Mouse (Mus musculus) MEL-GATA-1-ER (cell line): ENCODE results near the gene Nfib.

Experiments used
- DNase-seq: peaks from one replicate; pipeline ENCODE4 v3.0.0-alpha.2; 2012; ENCODE audit warnings: low read depth; ENCODE audit errors: extremely low read depth

The Nfib gene

DNA sequence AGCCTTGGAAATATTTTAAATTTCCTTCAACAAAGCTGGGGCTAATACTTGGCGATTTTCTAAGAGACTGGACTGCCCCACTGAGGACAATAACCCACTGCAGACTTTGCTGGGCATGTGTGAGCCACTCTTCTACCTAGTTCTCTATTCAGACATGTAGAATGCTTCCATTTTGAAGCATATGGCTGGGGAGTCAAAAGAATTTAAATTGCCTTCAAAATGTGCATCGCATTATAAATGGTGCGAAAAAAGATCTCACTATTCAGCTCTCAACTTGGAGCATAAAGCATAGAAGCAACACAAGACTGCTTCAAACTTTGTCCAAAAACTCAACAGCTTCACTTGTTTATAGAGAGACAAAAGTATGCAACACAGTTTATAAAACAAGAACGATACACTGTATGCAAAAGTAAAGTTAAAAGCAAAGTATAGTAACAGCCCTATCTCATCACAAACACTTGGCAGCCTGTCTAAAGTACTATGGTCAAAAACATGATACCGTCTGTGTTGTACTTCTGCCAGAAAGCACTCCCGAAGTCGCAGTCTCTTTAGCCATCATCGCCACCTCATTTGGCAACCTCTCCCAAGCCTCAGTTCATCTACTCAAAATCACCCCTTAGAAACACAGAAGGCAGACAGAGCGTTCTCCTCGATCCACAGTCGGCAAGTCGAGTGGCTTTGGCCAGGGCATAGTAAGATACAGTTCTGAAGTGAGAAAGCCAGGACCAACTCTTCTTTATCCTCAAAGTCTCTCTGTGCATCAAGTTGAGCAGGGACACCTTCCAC is 267.8 kb downstream of the Nfib start:
- DNase-seq = no peak

DNA sequence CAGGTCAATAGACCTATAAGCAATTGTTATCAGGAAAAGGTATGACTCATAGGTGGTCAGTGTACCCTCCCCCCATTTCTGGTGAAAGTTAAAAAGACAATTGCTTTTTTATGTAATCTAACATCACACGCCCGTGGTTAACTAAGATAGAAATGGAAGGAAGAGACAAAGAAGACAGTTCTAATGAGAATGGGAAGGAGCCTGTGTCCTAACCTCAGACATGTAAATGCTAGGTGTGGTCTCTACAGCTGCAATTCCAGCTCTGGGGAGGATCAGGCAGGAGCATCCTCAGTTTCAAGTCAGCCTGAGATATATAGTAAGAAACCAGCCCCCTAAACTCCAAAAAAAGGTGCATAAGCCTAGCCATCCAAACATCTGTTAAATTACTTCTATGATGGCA is 268.9 kb downstream of the Nfib start:
- no peak for DNase-seq

- DNase-seq = no peak
Observed at GRCm38 (mm10) chr4:82435716-82436115, 269.8 kb downstream of the Nfib start.

- no peak for DNase-seq
Observed at GRCm38 (mm10) chr4:82433926-82434705, 271.4 kb downstream of the Nfib start.

DNA sequence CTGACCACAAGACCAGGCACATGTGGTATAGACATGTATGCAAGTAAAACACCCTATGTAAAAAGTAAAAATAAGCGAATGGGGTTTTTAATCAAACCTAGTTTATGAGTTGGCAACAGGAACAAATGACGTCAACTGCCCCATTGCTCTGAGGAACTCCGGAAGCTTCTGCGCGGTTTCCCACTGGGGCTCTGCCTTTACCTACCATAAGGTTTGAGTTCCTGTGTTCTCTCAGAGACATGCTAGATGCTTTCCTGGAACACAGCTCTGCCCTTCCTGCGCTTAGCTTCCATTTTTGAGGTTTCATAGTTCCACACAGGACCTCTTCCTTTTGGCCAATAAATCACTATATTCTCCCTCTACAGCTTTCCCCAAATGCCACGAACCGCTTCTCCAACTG is 273.7 kb downstream of the Nfib start:
- DNase-seq = no peak

- no peak for DNase-seq
Observed at GRCm38 (mm10) chr4:82430802-82431201, 274.7 kb downstream of the Nfib start.

GRCm38 (mm10) chr4:82426224-82426623 is 279.3 kb downstream of the Nfib start:
- DNase-seq = no peak

DNA sequence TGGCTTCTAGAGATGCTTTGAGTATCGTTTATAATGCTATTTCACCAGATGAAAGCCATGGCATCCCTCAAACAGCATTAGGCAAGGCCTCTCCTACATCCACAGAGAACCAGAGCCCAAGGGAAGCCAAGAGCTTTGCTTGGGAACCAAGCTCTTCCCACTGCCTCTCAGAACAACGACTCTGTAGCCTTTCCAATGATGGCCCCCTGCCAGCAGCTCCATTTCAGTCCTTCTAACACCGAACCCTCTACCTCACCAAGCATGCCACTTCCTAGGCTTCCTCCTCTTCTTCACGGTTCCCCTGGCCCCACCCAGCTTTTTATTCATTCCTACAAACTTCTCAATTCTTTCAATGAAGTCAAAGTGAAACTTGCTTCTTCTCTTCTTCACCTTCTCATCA is 287.3 kb downstream of the Nfib start:
- DNase-seq = no peak

GRCm38 (mm10) chr4:82415817-82416216 is 289.7 kb downstream of the Nfib start:
- no peak for DNase-seq

- DNase-seq = no peak
Observed at GRCm38 (mm10) chr4:82412651-82413050, 292.9 kb downstream of the Nfib start.

- DNase-seq = no peak
Observed at GRCm38 (mm10) chr4:82411965-82412364, 293.6 kb downstream of the Nfib start.

GRCm38 (mm10) chr4:82408463-82409404 is 296.8 kb downstream of the Nfib start:
- DNase-seq = no peak

DNA sequence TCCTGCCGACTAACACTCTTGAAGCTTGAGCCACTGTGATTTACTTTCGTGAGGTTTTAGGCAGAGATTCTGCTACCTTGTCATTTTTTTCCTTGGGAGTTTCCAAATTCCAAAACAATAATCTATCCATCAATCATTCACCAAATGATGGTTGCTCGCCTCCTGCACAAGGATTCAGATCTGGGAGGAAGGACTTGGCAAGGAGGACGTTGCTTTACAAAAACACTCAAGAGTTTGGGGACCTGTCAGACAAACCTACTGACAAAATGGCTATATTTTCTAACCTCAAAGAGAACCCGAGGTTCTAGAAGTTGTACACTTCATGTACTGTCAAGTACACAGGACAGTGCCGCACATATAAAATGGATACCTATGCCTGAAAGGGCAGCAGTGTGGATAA is 299.0 kb downstream of the Nfib start:
- DNase-seq = no peak

GRCm38 (mm10) chr4:82405791-82406190 is 299.8 kb downstream of the Nfib start:
- DNase-seq = no peak

- DNase-seq = no peak
Observed at GRCm38 (mm10) chr4:82403975-82404651, 301.4 kb downstream of the Nfib start.

- DNase-seq = no peak
Observed at GRCm38 (mm10) chr4:82402666-82403065, 302.9 kb downstream of the Nfib start.

DNA sequence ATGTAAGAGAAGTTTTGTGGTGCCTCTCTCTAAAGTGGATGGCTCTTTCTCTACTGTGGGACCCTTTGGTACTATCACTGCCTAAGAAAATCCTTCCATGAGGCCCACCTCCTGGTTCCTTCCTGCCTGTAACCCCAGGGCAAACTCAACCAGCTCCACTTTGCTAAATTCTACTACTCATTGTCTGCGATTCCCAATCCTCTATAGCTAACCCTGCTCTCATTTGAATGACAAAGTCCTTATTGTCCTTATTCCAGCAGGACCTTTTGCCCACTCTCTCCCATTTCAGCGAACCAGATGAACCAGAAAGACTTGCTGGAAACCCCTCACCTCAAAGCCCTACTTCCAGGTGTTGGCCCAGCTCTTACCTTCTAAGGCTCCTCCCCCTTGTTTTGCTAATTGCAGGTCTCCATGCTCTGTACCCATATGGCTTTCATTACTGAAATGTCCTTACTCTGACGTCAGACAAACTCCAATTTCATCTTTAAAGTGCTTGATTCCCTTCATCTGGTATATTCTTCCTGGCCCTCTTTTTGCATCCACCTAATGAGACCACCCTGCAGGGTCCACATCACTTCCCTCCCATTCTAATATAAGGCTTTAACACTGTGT is 304.0 kb downstream of the Nfib start:
- no peak for DNase-seq

- no peak for DNase-seq
Observed at GRCm38 (mm10) chr4:82400536-82400935, 305.0 kb downstream of the Nfib start.

GRCm38 (mm10) chr4:82399406-82400380 is 305.9 kb downstream of the Nfib start:
- DNase-seq = no peak
